21 mouse cellular contexts compared by ENCODE assay signal in genomic region chr6:92605156-92605555, GRCm38 (mm10).
A peak's percentile ranks its signal among the peaks of the same experiment; 100 is the strongest.
DNase-seq lines count a peak whose midpoint lies in the region; ATAC-seq and TF ChIP-seq lines count a peak whose summit lies in the region.
"Had no signal": no experiment of that assay in that cellular context is flagged by ENCODE, and none has a peak within 500 bp of the region (broad histone marks: within the 10 kb centered on the region; RNA-seq: fewer than 3 reads in every experiment).

No protein-coding gene starts in this region.

- no peak overlapping the region for H3K4me2 ChIP-seq in kidney, embryonic 14.5 days (replicated peaks; ENCODE audit: low read depth, low read length)
- no peak overlapping the region for H3K4me2 ChIP-seq in limb, embryonic 12.5 days
- H3K4me2 ChIP-seq: forebrain, embryonic 13.5 days; hindbrain, embryonic 13.5 days; liver, embryonic 12.5 days; lung, embryonic 15.5 days; neural tube, embryonic 15.5 days had no signal

- peaks cover 17% of the 10 kb centered on the region; the same call in 1 of the 2 replicates for H3K4me1 ChIP-seq in kidney, embryonic 14.5 days (ENCODE audit: control insufficient read depth, insufficient read depth, low read length)
- H3K4me1 ChIP-seq in limb, embryonic 12.5 days (replicated peaks) = peaks cover 40% of the 10 kb centered on the region
- H3K4me1 ChIP-seq in limb, embryonic 10.5 days = peaks cover 39% of the 10 kb centered on the region
- H3K4me1 ChIP-seq: forebrain, embryonic 13.5 days; liver, embryonic 12.5 days had no signal

- TF ChIP-seq CTCF in layer of hippocampus, adult 2 months (conservative IDR thresholded peaks at IDR 0.05) = no peak

- no peaks in the 10 kb centered on the region for H3K36me3 ChIP-seq in kidney, embryonic 14.5 days (ENCODE audit: control insufficient read depth, insufficient read depth, low read length)
- no peaks in the 10 kb centered on the region for H3K36me3 ChIP-seq in limb, embryonic 12.5 days
- H3K36me3 ChIP-seq in limb, embryonic 10.5 days = no peaks in the 10 kb centered on the region
- H3K36me3 ChIP-seq: hindbrain, embryonic 13.5 days; liver, embryonic 12.5 days; lung, embryonic 15.5 days; neural tube, embryonic 15.5 days had no signal

- H3K27me3 ChIP-seq in kidney, embryonic 14.5 days (ENCODE audit: control insufficient read depth, insufficient read depth, low read length) = no peaks in the 10 kb centered on the region
- no peaks in the 10 kb centered on the region for H3K27me3 ChIP-seq in limb, embryonic 12.5 days
- H3K27me3 ChIP-seq in limb, embryonic 10.5 days (ENCODE audit: low read depth, poor library complexity, severe bottlenecking) = no peaks in the 10 kb centered on the region
- H3K27me3 ChIP-seq: forebrain, embryonic 13.5 days; hindbrain, embryonic 13.5 days; liver, embryonic 12.5 days; lung, embryonic 15.5 days; neural tube, embryonic 15.5 days had no signal

- H3K4me3 ChIP-seq in kidney, embryonic 14.5 days (ENCODE audit: low read length) = no peak overlapping the region
- no peak overlapping the region for H3K4me3 ChIP-seq in limb, embryonic 12.5 days (replicated peaks)
- no peak overlapping the region for H3K4me3 ChIP-seq in limb, embryonic 10.5 days
- H3K4me3 ChIP-seq in layer of hippocampus, adult 2 months = no peak overlapping the region
- H3K4me3 ChIP-seq: forebrain, embryonic 13.5 days; hindbrain, embryonic 13.5 days; liver, embryonic 12.5 days; lung, embryonic 15.5 days; myocyte; neural tube, embryonic 15.5 days had no signal

- peak; percentile 84 for ATAC-seq in kidney, embryonic 14.5 days (ENCODE audit: low FRiP score, low TSS enrichment)
- ATAC-seq in limb, embryonic 12.5 days (ENCODE audit: insufficient number of reproducible peaks, insufficient read depth, low FRiP score, low TSS enrichment, low read depth) = no peak
- ATAC-seq: forebrain, embryonic 13.5 days; liver, embryonic 12.5 days had no signal

- 19% methylated on average over 2 of the region's 2 CpGs for WGBS in kidney, embryonic 14.5 days
- WGBS in limb, embryonic 12.5 days = 23% methylated on average over 2 of the region's 2 CpGs
- 38% methylated on average over 2 of the region's 2 CpGs for WGBS in limb, embryonic 10.5 days

- no peak for DNase-seq in kidney, postnatal 14 days
- DNase-seq in limb, embryonic 10.5 days (ENCODE audit: low spot score) = no peak
- DNase-seq in layer of hippocampus, adult 2 months (ENCODE audit: low spot score in 2 of 2) = peak; percentile 62 to 66
- peak; percentile 33 for DNase-seq in testis, postnatal 14 days (ENCODE audit: low spot score)
- DNase-seq in frontal cortex, postnatal 14 days (ENCODE audit: low spot score in 2 of 2) = no peak
- DNase-seq: adrenal gland, adult 2 months; cerebellum, adult 11-12 months; cerebellum, postnatal 25 days; gastrocnemius, postnatal 25 days; heart, postnatal 10 days; midbrain, embryonic 14.5 days; right cerebral cortex, postnatal 4 days; thymus, postnatal 14 days had no signal

- H3K9me3 ChIP-seq in kidney, embryonic 14.5 days (ENCODE audit: control insufficient read depth, low read length) = no peaks in the 10 kb centered on the region
- no peaks in the 10 kb centered on the region for H3K9me3 ChIP-seq in limb, embryonic 12.5 days
- no peaks in the 10 kb centered on the region for H3K9me3 ChIP-seq in limb, embryonic 10.5 days (replicated peaks)
- H3K9me3 ChIP-seq: forebrain, embryonic 13.5 days; hindbrain, embryonic 13.5 days; liver, embryonic 12.5 days; lung, embryonic 15.5 days; neural tube, embryonic 15.5 days had no signal

- H3K27ac ChIP-seq in kidney, embryonic 14.5 days (ENCODE audit: low read depth, low read length) = peak overlapping the region; percentile 62
- H3K27ac ChIP-seq in limb, embryonic 12.5 days = 0 out of 2 replicates have a peak overlapping the region, but pooled peaks have one; percentile 23
- H3K27ac ChIP-seq in limb, embryonic 10.5 days = no peak overlapping the region
- H3K27ac ChIP-seq in layer of hippocampus, adult 2 months = peak overlapping the region; percentile 59
- H3K27ac ChIP-seq: forebrain, embryonic 13.5 days; hindbrain, embryonic 13.5 days; liver, embryonic 12.5 days; lung, embryonic 15.5 days; neural tube, embryonic 15.5 days had no signal

- H3K9ac ChIP-seq in kidney, embryonic 14.5 days (ENCODE audit: low read depth, low read length) = no peak overlapping the region
- no peak overlapping the region for H3K9ac ChIP-seq in limb, embryonic 12.5 days (replicated peaks)
- H3K9ac ChIP-seq: forebrain, embryonic 13.5 days; hindbrain, embryonic 13.5 days; liver, embryonic 12.5 days; lung, embryonic 15.5 days; neural tube, embryonic 15.5 days had no signal

Comparison
In these comparisons a context has a peak if more than half of its experiments do, and no peak if none do; other contexts are left out.
1. DNase-seq: peak in layer of hippocampus, adult 2 months (2 of 2) and testis, postnatal 14 days (single experiment); none in kidney, postnatal 14 days (single experiment), limb, embryonic 10.5 days (single experiment) and frontal cortex, postnatal 14 days (0 of 2).